Mouse (Mus musculus) thymus, adult 2 months (tissue): ENCODE measurements around the gene Ssu72.

Experiments
- CTCF ChIP-seq: fragments of 200-500 bp; IDR thresholded peaks from 2 replicates; pipeline ENCODE4 v1.5.1; 2012; ENCODE audit warnings: mild to moderate bottlenecking, control low read depth, low read length, moderate library complexity, borderline replicate concordance; ENCODE audit not compliant: control insufficient read depth, poor library complexity, insufficient read depth; ENCODE audit errors: extremely low read depth
- POLR2A ChIP-seq: fragments of 200-500 bp; IDR thresholded peaks from 2 replicates; pipeline ENCODE4 v1.6.1; 2012; ENCODE audit warnings: mild to moderate bottlenecking, low read length, control low read depth, moderate library complexity; ENCODE audit not compliant: control insufficient read depth, poor library complexity, insufficient read depth; ENCODE audit errors: extremely low read depth

- TF ChIP-seq CTCF: no peak
- no peak for TF ChIP-seq POLR2A
Measured at GRCm38 (mm10) chr4:155666903-155667302, 37.7 kb upstream of the Ssu72 start.
